Mouse (Mus musculus) ovary, adult 10 weeks (tissue): ENCODE results near the gene Slc35c1. TPM values are rescaled to one million over a fixed set of nuclear protein-coding genes. Genes with fewer than 3 reads are reported as not detected.

Source experiments
- polyA plus RNA-seq: library from polyadenylated mRNA; stranded (reverse); fragments of 350-450 nt; fragmentation: Illumina TruSeq; extraction: RNeasy Lipid Tissue Mini Kit (QIAGEN cat#74804); gene quantifications from one replicate; pipeline ENCODE4 v1.2.3, GENCODE M21; 2014

Slc35c1 gene
- 3.2 TPM for polyA plus RNA-seq

GRCm38 (mm10) chr2:92459921-92460707 is at the start of gene Slc35c1:
Slc35c1 (minus strand) TSS chr2:92460538.

GRCm38 (mm10) chr2:92433578-92434374 is 26.6 kb downstream of the Slc35c1 start, which contains the start of gene Cry2:
Cry2 (minus strand) TSS chr2:92434043.

Other genes with a start within 250 kb of the Slc35c1 start
- gene Pex16, start 85.9 kb downstream of the Slc35c1 start, polyA plus RNA-seq: not detected
- gene Large2, start 85.7 kb downstream of the Slc35c1 start, polyA plus RNA-seq: 1.3 TPM
- gene 1700029I15Rik, start 78.0 kb downstream of the Slc35c1 start, polyA plus RNA-seq: not detected
- gene Mapk8ip1, start 59.3 kb downstream of the Slc35c1 start, polyA plus RNA-seq: 1.6 TPM
- 4.7 TPM for gene Cry2, start 26.5 kb downstream of the Slc35c1 start, polyA plus RNA-seq
- 0.77 TPM for gene Chst1, start 139.2 kb upstream of the Slc35c1 start, polyA plus RNA-seq